Mouse (Mus musculus) embryonic facial prominence, embryonic 11.5 days (tissue): ENCODE results near the gene Mamld1. TPM values are rescaled to one million over a fixed set of nuclear protein-coding genes. Genes with fewer than 3 reads are reported as not detected.

Experiments
- ATAC-seq: fragments of 200-750 bp; cut with Nextera tagmentation; replicated peaks from 2 replicates; pipeline ENCODE4 v1.8.0; 2017; ENCODE audit warnings: low read depth; ENCODE audit not compliant: insufficient number of reproducible peaks, low FRiP score, low TSS enrichment
- DNase-seq: peaks from one replicate; pipeline ENCODE4 v3.0.0-alpha.2; 2015; ENCODE audit warnings: low spot score
- H3K27ac ChIP-seq: fragments of 300-500 bp; sonication (generic); replicated peaks from 2 replicates; pipeline ENCODE4 v1.5.1; 2014; ENCODE audit warnings: mild to moderate bottlenecking, low read depth, low read length, control low read depth
- H3K27me3 ChIP-seq: fragments of 300-500 bp; sonication (generic); 2 replicates; pipeline ENCODE4 v1.6.1; 2014; ENCODE audit warnings: mild to moderate bottlenecking, low read length, moderate library complexity, mixed read lengths; ENCODE audit not compliant: control insufficient read depth, insufficient read depth
- H3K36me3 ChIP-seq: fragments of 300-500 bp; sonication (generic); replicated peaks from 2 replicates; pipeline ENCODE4 v1.6.1; 2014; ENCODE audit warnings: low read depth, mild to moderate bottlenecking, low read length, moderate library complexity, mixed read lengths; ENCODE audit not compliant: control insufficient read depth, insufficient read depth
- H3K4me1 ChIP-seq: fragments of 300-500 bp; sonication (generic); 2 replicates; pipeline ENCODE4 v1.6.1; 2014; ENCODE audit warnings: low read length, mixed read lengths; ENCODE audit not compliant: control insufficient read depth, insufficient read depth
- H3K4me2 ChIP-seq: fragments of 300-500 bp; sonication (generic); 2 replicates; pipeline ENCODE4 v1.6.1; 2014; ENCODE audit warnings: low read depth, mild to moderate bottlenecking, control low read depth, low read length, moderate library complexity
- H3K4me3 ChIP-seq: fragments of 300-500 bp; sonication (generic); 2 replicates; pipeline ENCODE4 v1.5.1; 2014; ENCODE audit warnings: low read depth, low read length, control low read depth
- H3K9ac ChIP-seq: fragments of 300-500 bp; sonication (generic); replicated peaks from 2 replicates; pipeline ENCODE4 v1.6.1; 2014; ENCODE audit warnings: mild to moderate bottlenecking, control low read depth, low read length
- H3K9me3 ChIP-seq: fragments of 300-500 bp; sonication (generic); replicated peaks from 2 replicates; pipeline ENCODE4 v1.6.1; 2016; ENCODE audit warnings: mild to moderate bottlenecking, low read length, inconsistent platforms, mixed read lengths; ENCODE audit not compliant: control insufficient read depth
- WGBS: fragments of 180-500 bp; shearing (Covaris S2); extraction: QIAGEN DNeasy Blood & Tissue Kit; methylation state at CpG from one replicate; pipeline ENCODE4 v1.1.7; 2014; 5-methylcytosine and 5-hydroxymethylcytosine counted together
- polyA plus RNA-seq: library from polyadenylated mRNA; unstranded; fragments of >200 nt; fragmentation: Nextera tagmentation; extraction: Ambion mirVana; gene quantifications from 2 replicates; pipeline ENCODE4 v1.2.1, GENCODE M21; 2014

Gene Mamld1
- polyA plus RNA-seq, 1 experiment from 2014 or later, result 2.7 TPM

GRCm38 (mm10) chrX:71052481-71053216 lies 2.6 kb downstream of the Mamld1 start:
- Histone ChIP-seq H3K36me3 (no peaks in the 10 kb centered on the region), H3K4me2 (peak overlapping the region; percentile 76; the same call in 1 of the 2 replicates), H3K9ac (no peak overlapping the region), H3K4me1 (no peaks in the 10 kb centered on the region), H3K27me3 (peaks cover 10% of the 10 kb centered on the region), H3K4me3 (peak overlapping the region; percentile 39; the same call in 1 of the 2 replicates), H3K9me3 (no peaks in the 10 kb centered on the region), H3K27ac (no peak overlapping the region)
- peak; percentile 60; the same call in 1 of the 2 replicates for ATAC-seq
- WGBS, result 26% methylated on average over 7 of the region's 8 CpGs
- DNase-seq, result peak; percentile 23

GRCm38 (mm10) chrX:71053246-71053645 lies 3.2 kb downstream of the Mamld1 start:
- Histone ChIP-seq H3K9ac (no peak overlapping the region), H3K4me2 (no peak overlapping the region), H3K27ac (no peak overlapping the region), H3K36me3 (no peaks in the 10 kb centered on the region), H3K4me3 (no peak overlapping the region), H3K27me3 (peaks cover 10% of the 10 kb centered on the region), H3K4me1 (no peaks in the 10 kb centered on the region), H3K9me3 (no peaks in the 10 kb centered on the region)
- DNase-seq, result no peak
- ATAC-seq, result no peak
- 38% methylated on average over 5 of the region's 5 CpGs for WGBS

- Histone ChIP-seq H3K4me2 (no peak overlapping the region), H3K27ac (no peak overlapping the region), H3K9ac (no peak overlapping the region), H3K9me3 (no peaks in the 10 kb centered on the region), H3K27me3 (no peaks in the 10 kb centered on the region; the same call in 1 of the 2 replicates), H3K4me3 (no peak overlapping the region), H3K36me3 (no peaks in the 10 kb centered on the region), H3K4me1 (no peaks in the 10 kb centered on the region)
- no peak for DNase-seq
- no peak for ATAC-seq
- 77% methylated on average over 2 of the region's 2 CpGs for WGBS
These were observed 6.9 kb downstream of the Mamld1 start for GRCm38 (mm10) chrX:71056968-71057367.

GRCm38 (mm10) chrX:71085092-71085807 lies 35.2 kb downstream of the Mamld1 start:
- Histone ChIP-seq H3K4me2 (no peak overlapping the region), H3K9ac (no peak overlapping the region), H3K27ac (no peak overlapping the region), H3K4me3 (no peak overlapping the region), H3K27me3 (no peaks in the 10 kb centered on the region), H3K9me3 (no peaks in the 10 kb centered on the region), H3K36me3 (no peaks in the 10 kb centered on the region), H3K4me1 (no peaks in the 10 kb centered on the region)
- 79% methylated on average over 4 of the region's 4 CpGs for WGBS
- no peak for DNase-seq
- no peak for ATAC-seq

- H3K27me3 ChIP-seq, result no peaks in the 10 kb centered on the region
- no peaks in the 10 kb centered on the region for H3K36me3 ChIP-seq
- no peak overlapping the region for H3K4me3 ChIP-seq
- ATAC-seq, result no peak
- no peak overlapping the region for H3K4me2 ChIP-seq
- no peak overlapping the region for H3K9ac ChIP-seq
- no peaks in the 10 kb centered on the region for H3K9me3 ChIP-seq
- H3K27ac ChIP-seq, result no peak overlapping the region
- no peaks in the 10 kb centered on the region for H3K4me1 ChIP-seq
- no peak for DNase-seq
- 71% methylated on average over 4 of the region's 4 CpGs for WGBS
These were observed 37.5 kb downstream of the Mamld1 start for GRCm38 (mm10) chrX:71087370-71088079.

GRCm38 (mm10) chrX:71088080-71088414 lies 38.0 kb downstream of the Mamld1 start:
- Histone ChIP-seq H3K4me2 (no peak overlapping the region), H3K9me3 (no peaks in the 10 kb centered on the region), H3K27me3 (no peaks in the 10 kb centered on the region), H3K9ac (no peak overlapping the region), H3K4me3 (no peak overlapping the region), H3K27ac (no peak overlapping the region), H3K36me3 (no peaks in the 10 kb centered on the region), H3K4me1 (no peaks in the 10 kb centered on the region)
- DNase-seq, result no peak
- 73% methylated on average over 3 of the region's 3 CpGs for WGBS
- no peak for ATAC-seq

GRCm38 (mm10) chrX:71105820-71106219 lies 55.8 kb downstream of the Mamld1 start:
- no peaks in the 10 kb centered on the region for H3K27me3 ChIP-seq
- H3K9me3 ChIP-seq, result no peaks in the 10 kb centered on the region
- no peaks in the 10 kb centered on the region for H3K36me3 ChIP-seq
- no peak overlapping the region for H3K4me3 ChIP-seq
- no peak overlapping the region for H3K4me2 ChIP-seq
- no peak overlapping the region for H3K9ac ChIP-seq
- H3K4me1 ChIP-seq, result no peaks in the 10 kb centered on the region
- ATAC-seq (no peak), DNase-seq (no peak)
- H3K27ac ChIP-seq, result no peak overlapping the region

- Histone ChIP-seq H3K27ac (no peak overlapping the region), H3K4me3 (no peak overlapping the region), H3K9ac (no peak overlapping the region), H3K4me1 (no peaks in the 10 kb centered on the region), H3K9me3 (no peaks in the 10 kb centered on the region), H3K36me3 (no peaks in the 10 kb centered on the region), H3K4me2 (no peak overlapping the region), H3K27me3 (no peaks in the 10 kb centered on the region)
- DNase-seq (no peak), ATAC-seq (no peak)
- 77% methylated on average over 4 of the region's 4 CpGs for WGBS
These were observed 56.3 kb downstream of the Mamld1 start for GRCm38 (mm10) chrX:71106392-71106791.
